Mouse (Mus musculus) liver, embryonic 14.5 days (tissue): Measurements from ENCODE around the gene Pcgf6.

Experiments
- CTCF ChIP-seq: IDR thresholded peaks from 2 replicates; pipeline ENCODE4 v1.5.1; 2016; ENCODE audit warnings: antibody characterized with exemption, low read depth, control low read depth
- EP300 ChIP-seq: IDR thresholded peaks from 2 replicates; pipeline ENCODE4 v1.6.1; 2016; ENCODE audit warnings: antibody characterized with exemption, low read depth

DNA sequence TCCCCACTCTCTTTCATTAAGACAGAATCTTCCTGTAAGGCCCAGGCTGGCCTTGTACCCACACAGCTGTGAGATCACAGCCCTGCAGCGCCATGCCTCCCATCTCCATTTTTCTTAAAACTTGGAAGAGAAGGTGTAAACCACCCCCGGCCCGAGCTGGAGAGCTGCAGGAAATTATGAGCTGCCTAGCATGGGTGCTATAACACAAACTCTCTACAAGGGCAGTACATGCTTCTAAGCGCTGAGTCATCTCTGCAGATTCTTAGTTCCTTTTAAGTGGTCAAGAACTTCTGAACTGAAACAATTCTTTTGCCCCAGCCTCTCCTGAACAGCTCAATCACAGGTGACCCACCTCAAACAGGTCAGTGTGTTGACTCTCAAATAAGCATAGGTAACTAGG lies 15.8 kb downstream of the Pcgf6 start:
- no peak for TF ChIP-seq EP300
- TF ChIP-seq CTCF: no peak
